Mouse (Mus musculus) midbrain, embryonic 12.5 days (tissue): ENCODE results near the gene Ets1. TPM values are rescaled to one million over a fixed set of nuclear protein-coding genes. Genes with fewer than 3 reads are reported as not detected.

Experiments
- ATAC-seq: fragments of 200-750 bp; cut with Nextera tagmentation; 2 replicates; pipeline ENCODE4 v1.8.0; 2017; ENCODE audit warnings: low read depth, moderate TSS enrichment, moderate library complexity; ENCODE audit not compliant: low FRiP score
- H3K27ac ChIP-seq: fragments of 300-500 bp; sonication (generic); replicated peaks from 2 replicates; pipeline ENCODE4 v1.5.1; 2016; ENCODE audit warnings: mild to moderate bottlenecking
- H3K27me3 ChIP-seq: fragments of 300-500 bp; sonication (generic); 2 replicates; pipeline ENCODE4 v1.6.1; 2016; ENCODE audit warnings: mild to moderate bottlenecking
- H3K36me3 ChIP-seq: fragments of 300-500 bp; sonication (generic); 2 replicates; pipeline ENCODE4 v1.6.1; 2016
- H3K4me1 ChIP-seq: fragments of 300-500 bp; sonication (generic); 2 replicates; pipeline ENCODE4 v1.6.1; 2016
- H3K4me2 ChIP-seq: fragments of 300-500 bp; sonication (generic); replicated peaks from 2 replicates; pipeline ENCODE4 v1.6.1; 2016; ENCODE audit warnings: mild to moderate bottlenecking, moderate library complexity
- H3K4me3 ChIP-seq: fragments of 300-500 bp; sonication (generic); 2 replicates; pipeline ENCODE4 v1.5.1; 2016; ENCODE audit warnings: mild to moderate bottlenecking
- H3K9ac ChIP-seq: fragments of 300-500 bp; sonication (generic); replicated peaks from 2 replicates; pipeline ENCODE4 v1.6.1; 2016; ENCODE audit warnings: mild to moderate bottlenecking, moderate library complexity
- H3K9me3 ChIP-seq: fragments of 300-500 bp; sonication (generic); 2 replicates; pipeline ENCODE4 v1.6.1; 2016; ENCODE audit warnings: mild to moderate bottlenecking
- WGBS: fragments of 180-500 bp; shearing (Covaris S2); methylation state at CpG from one replicate; pipeline ENCODE4 v1.1.7; 2016; 5-methylcytosine and 5-hydroxymethylcytosine counted together
- polyA plus RNA-seq: library from polyadenylated mRNA; unstranded; fragments of >200 nt; fragmentation: Nextera tagmentation; extraction: Ambion mirVana; gene quantifications from 2 replicates; pipeline ENCODE4 v1.2.1, GENCODE M21; 2016

The Ets1 gene
- polyA plus RNA-seq, 1 experiment from 2014 or later = 26.3 TPM

- no peak overlapping the region for H3K27ac ChIP-seq
- no peak for ATAC-seq
- no peak overlapping the region for H3K9ac ChIP-seq
- 90% methylated on average over 9 of the region's 9 CpGs for WGBS
- H3K4me2 ChIP-seq = no peak overlapping the region
- no peaks in the 10 kb centered on the region for H3K9me3 ChIP-seq
- no peaks in the 10 kb centered on the region for H3K36me3 ChIP-seq
- H3K4me1 ChIP-seq = peaks cover 5% of the 10 kb centered on the region; the same call in 1 of the 2 replicates
- H3K27me3 ChIP-seq = peaks cover 55% of the 10 kb centered on the region
- no peak overlapping the region for H3K4me3 ChIP-seq
Observed at GRCm38 (mm10) chr9:32618544-32619120, 17.4 kb upstream of the Ets1 start.

DNA sequence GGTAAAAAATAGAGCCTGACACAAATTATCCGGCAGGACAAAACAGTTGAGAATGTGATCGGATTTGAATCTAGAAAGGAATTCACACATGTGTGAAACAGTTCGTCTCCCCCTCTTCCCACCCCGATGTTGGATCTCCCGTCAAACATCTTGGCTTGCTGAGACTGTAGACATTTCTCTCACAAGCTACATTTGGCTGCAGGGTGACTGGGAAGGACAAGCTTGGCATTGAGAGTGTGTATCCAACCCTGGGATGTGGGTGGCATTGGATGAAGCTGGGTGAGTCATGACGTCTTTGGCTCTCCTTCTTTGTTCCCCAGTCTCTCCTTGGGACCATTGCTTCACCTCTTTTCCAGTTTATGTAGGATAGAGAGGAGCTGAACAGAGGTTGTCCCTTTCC is 16.4 kb upstream of the Ets1 start:
- no peaks in the 10 kb centered on the region for H3K9me3 ChIP-seq
- no peak overlapping the region for H3K27ac ChIP-seq
- no peak overlapping the region for H3K4me3 ChIP-seq
- no peak overlapping the region for H3K9ac ChIP-seq
- WGBS = 86% methylated on average over 6 of the region's 6 CpGs
- peaks cover 5% of the 10 kb centered on the region; the same call in 1 of the 2 replicates for H3K4me1 ChIP-seq
- no peak for ATAC-seq
- H3K27me3 ChIP-seq = peaks cover 45% of the 10 kb centered on the region
- no peaks in the 10 kb centered on the region for H3K36me3 ChIP-seq
- no peak overlapping the region for H3K4me2 ChIP-seq

DNA sequence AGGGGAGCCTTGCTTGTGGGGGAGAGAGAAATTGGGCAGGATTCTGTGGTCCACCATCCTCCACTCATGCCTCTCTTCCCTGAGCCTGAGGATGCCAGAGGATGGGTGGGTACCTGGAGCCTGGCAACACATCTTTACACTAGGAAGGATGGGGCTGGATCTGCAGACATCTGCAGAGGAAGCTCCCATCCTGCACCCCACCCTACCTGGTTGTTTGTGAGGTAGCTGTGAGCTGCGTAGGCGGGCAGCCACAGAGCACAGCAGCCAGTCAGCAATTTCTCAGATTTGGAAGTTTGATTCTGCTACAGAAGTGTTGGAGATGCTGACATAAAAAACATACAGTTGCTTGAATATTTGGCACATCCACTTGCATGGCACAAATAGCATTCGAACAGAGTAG is 15.6 kb upstream of the Ets1 start:
- no peak for ATAC-seq
- Histone ChIP-seq H3K9ac (no peak overlapping the region), H3K4me1 (peaks cover 5% of the 10 kb centered on the region; the same call in 1 of the 2 replicates), H3K36me3 (no peaks in the 10 kb centered on the region), H3K4me3 (no peak overlapping the region), H3K4me2 (no peak overlapping the region), H3K9me3 (no peaks in the 10 kb centered on the region), H3K27ac (no peak overlapping the region), H3K27me3 (peaks cover 37% of the 10 kb centered on the region)
- 92% methylated on average over 3 of the region's 3 CpGs for WGBS

DNA sequence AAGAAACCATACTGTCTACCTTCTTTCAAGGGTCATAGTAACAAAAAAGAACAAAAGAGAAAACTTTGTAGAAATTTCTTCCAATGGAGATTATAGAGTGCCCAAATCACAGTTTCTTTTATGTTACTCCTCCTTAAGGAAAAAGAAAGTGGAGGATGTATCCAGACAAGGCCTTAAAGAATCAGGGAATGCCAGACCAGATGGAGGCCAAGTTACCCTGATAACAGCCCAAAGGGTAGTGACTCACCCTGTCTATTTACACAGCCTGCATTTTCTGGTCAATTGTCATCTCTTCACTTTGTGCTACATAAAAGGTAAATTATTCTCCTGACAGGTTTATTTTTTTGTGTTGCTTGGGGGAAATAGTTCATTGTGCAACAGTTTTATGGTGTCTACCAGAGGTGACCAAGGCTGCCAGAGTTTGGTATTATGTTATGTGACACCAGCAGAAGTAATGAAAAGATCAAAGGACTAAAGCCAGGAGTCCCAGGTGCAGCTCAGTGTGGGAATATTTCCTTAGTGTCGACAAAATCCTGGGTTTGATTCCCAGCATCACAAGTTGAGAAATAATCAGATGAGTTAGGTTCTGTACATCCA is 6.5 kb upstream of the Ets1 start:
- ATAC-seq = no peak
- no peaks in the 10 kb centered on the region for H3K9me3 ChIP-seq
- WGBS = 61% methylated on average over 1 of the region's 1 CpGs
- H3K27me3 ChIP-seq = 0 out of 2 replicates have a peak, but pooled peaks cover 11% of the 10 kb centered on the region
- H3K27ac ChIP-seq = no peak overlapping the region
- no peaks in the 10 kb centered on the region for H3K4me1 ChIP-seq
- no peaks in the 10 kb centered on the region for H3K36me3 ChIP-seq
- no peak overlapping the region for H3K9ac ChIP-seq
- H3K4me2 ChIP-seq = no peak overlapping the region
- no peak overlapping the region for H3K4me3 ChIP-seq

DNA sequence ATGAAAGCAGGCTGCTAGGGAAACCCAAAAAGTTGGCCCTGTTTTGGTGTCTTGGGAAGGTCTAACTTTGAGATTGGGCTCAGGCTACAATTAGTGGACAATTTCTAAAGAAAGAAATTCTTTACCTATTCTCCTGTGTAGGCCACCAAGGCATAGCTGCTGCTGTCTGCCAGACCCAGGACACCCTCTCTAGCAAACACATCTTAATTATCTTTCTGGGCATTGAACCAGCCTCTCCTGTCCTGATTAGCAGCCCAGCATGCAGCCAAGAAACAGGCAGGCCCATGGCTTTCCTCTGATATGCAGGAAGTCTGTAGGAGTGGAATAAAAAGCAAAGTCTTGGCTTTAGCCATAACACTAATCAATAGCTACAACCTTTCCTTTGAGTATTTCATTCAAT is 4.7 kb upstream of the Ets1 start:
- peaks cover 15% of the 10 kb centered on the region for H3K27me3 ChIP-seq

DNA sequence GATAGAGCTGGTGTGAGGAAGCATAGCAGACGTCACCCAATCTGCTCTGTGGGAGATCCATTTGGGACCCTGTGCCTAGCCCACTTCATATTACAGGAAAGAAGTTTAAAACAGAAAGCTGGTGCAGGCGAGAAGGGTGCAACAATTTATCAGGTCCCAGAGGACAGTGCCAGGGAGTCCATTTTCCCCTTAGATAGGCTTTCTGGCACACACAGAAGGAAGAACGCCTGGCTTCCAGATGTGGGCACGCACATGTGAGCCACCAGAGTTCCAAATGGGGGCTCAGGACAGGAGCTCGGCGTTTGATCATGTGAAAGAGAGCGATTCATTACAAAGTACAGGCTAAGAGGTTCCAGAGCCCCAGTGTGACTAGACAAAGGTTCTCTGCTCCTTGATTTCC is 3.8 kb upstream of the Ets1 start:
- Histone ChIP-seq H3K36me3 (no peaks in the 10 kb centered on the region), H3K27me3 (peaks cover 21% of the 10 kb centered on the region), H3K4me1 (no peaks in the 10 kb centered on the region; the same call in 1 of the 2 replicates), H3K9ac (no peak overlapping the region), H3K4me2 (no peak overlapping the region), H3K4me3 (no peak overlapping the region), H3K27ac (no peak overlapping the region), H3K9me3 (no peaks in the 10 kb centered on the region)
- 76% methylated on average over 7 of the region's 7 CpGs for WGBS
- ATAC-seq = no peak

More for the DNA sequence above, 4.7 kb upstream of the Ets1 start:
- no peaks in the 10 kb centered on the region for H3K9me3 ChIP-seq
- no peak overlapping the region for H3K4me3 ChIP-seq
- no peak overlapping the region for H3K4me2 ChIP-seq
- no peaks in the 10 kb centered on the region for H3K36me3 ChIP-seq
- no peaks in the 10 kb centered on the region; the same call in 1 of the 2 replicates for H3K4me1 ChIP-seq
- no peak for ATAC-seq
- no peak overlapping the region for H3K27ac ChIP-seq
- H3K9ac ChIP-seq = no peak overlapping the region

- no peak for ATAC-seq
- Histone ChIP-seq H3K4me3 (no peak overlapping the region), H3K4me2 (no peak overlapping the region), H3K9me3 (no peaks in the 10 kb centered on the region), H3K27me3 (peaks cover 30% of the 10 kb centered on the region), H3K36me3 (no peaks in the 10 kb centered on the region), H3K9ac (no peak overlapping the region), H3K4me1 (0 out of 2 replicates have a peak, but pooled peaks cover 4% of the 10 kb centered on the region), H3K27ac (no peak overlapping the region)
- WGBS = 25% methylated on average over 3 of the region's 3 CpGs
Observed at GRCm38 (mm10) chr9:32644981-32645380, 9.0 kb downstream of the Ets1 start.

DNA sequence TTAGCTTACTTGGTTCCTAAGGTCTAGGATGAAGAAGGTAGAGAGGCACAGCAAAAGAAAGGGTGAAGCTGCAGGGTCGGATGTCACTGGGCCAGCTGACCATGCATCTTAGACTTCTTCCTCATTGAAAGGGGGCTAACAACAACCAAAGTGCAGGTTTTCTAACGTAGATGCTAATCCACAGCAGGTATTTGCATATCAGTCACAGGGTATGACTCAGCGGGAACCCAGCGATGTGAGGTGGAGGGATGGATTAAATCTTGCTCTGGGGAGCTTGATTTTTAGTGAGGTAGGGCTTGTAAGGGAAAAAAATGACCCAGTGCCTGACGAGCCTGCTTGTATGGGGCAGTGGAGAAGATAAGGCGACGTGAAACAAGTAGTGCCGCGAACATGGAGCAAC is 9.5 kb downstream of the Ets1 start:
- ATAC-seq = no peak
- WGBS = 6% methylated on average over 9 of the region's 9 CpGs
- Histone ChIP-seq H3K36me3 (no peaks in the 10 kb centered on the region), H3K4me1 (0 out of 2 replicates have a peak, but pooled peaks cover 4% of the 10 kb centered on the region), H3K27ac (no peak overlapping the region), H3K4me2 (no peak overlapping the region), H3K4me3 (no peak overlapping the region), H3K27me3 (peaks cover 30% of the 10 kb centered on the region), H3K9ac (no peak overlapping the region), H3K9me3 (no peaks in the 10 kb centered on the region)

DNA sequence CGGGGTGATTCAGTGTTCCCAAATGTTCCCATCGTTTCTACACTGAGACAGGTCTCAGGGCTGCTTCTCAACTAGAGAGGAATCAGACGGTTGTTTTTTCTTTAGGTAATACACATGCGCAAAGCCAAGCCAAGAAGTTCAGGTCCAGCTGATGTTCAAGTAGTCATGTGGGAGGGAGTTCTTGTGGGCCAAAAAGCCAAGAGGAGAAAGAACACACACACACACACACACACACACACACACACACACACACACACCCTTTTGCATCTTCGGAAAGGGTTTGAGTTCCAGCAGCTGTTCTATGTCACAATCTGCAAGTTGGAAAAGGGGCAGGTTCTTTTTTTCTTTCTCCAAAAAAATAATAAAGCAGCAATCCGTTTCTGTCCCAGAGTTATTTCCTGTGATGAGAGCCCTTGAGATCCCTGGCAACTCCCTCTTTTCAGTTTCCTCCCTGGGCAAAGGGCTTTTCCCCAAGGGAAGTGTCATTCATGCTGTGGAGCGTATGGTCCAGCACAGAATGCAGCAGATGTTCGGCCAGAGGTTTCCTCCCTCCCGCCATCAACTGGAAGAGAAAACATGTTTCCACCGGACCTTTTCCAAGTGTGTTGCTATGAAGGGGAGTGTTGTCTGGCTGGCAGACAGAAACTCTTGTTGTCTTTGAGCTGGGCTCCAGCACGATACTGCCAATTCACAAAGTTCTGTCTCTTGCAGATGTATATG is 10.7 kb downstream of the Ets1 start:
- Histone ChIP-seq H3K36me3 (no peaks in the 10 kb centered on the region), H3K4me2 (no peak overlapping the region), H3K9me3 (no peaks in the 10 kb centered on the region), H3K4me1 (0 out of 2 replicates have a peak, but pooled peaks cover 4% of the 10 kb centered on the region), H3K27ac (no peak overlapping the region), H3K27me3 (peaks cover 30% of the 10 kb centered on the region), H3K4me3 (no peak overlapping the region), H3K9ac (no peak overlapping the region)
- ATAC-seq = no peak
- 54% methylated on average over 11 of the region's 11 CpGs for WGBS

GRCm38 (mm10) chr9:32647506-32648250 is 11.7 kb downstream of the Ets1 start:
- H3K36me3 ChIP-seq = no peaks in the 10 kb centered on the region
- no peak for ATAC-seq
- 86% methylated on average over 7 of the region's 7 CpGs for WGBS

GRCm38 (mm10) chr9:32648286-32648685 is 12.3 kb downstream of the Ets1 start:
- Histone ChIP-seq H3K27ac (no peak overlapping the region), H3K27me3 (peaks cover 30% of the 10 kb centered on the region), H3K36me3 (no peaks in the 10 kb centered on the region), H3K9me3 (no peaks in the 10 kb centered on the region), H3K4me1 (0 out of 2 replicates have a peak, but pooled peaks cover 4% of the 10 kb centered on the region), H3K9ac (no peak overlapping the region), H3K4me3 (no peak overlapping the region), H3K4me2 (no peak overlapping the region)
- 75% methylated on average over 5 of the region's 5 CpGs for WGBS
- ATAC-seq = no peak

More at GRCm38 (mm10) chr9:32647506-32648250, 11.7 kb downstream of the Ets1 start:
- no peak overlapping the region for H3K27ac ChIP-seq
- H3K4me3 ChIP-seq = no peak overlapping the region
- no peaks in the 10 kb centered on the region for H3K9me3 ChIP-seq
- H3K27me3 ChIP-seq = peaks cover 30% of the 10 kb centered on the region
- H3K4me1 ChIP-seq = 0 out of 2 replicates have a peak, but pooled peaks cover 4% of the 10 kb centered on the region
- no peak overlapping the region for H3K4me2 ChIP-seq
- H3K9ac ChIP-seq = no peak overlapping the region

- no peaks in the 10 kb centered on the region for H3K36me3 ChIP-seq
- H3K27me3 ChIP-seq = peaks cover 21% of the 10 kb centered on the region
- WGBS = 83% methylated on average over 3 of the region's 3 CpGs
- no peak overlapping the region for H3K27ac ChIP-seq
- no peak overlapping the region for H3K9ac ChIP-seq
- no peak overlapping the region for H3K4me3 ChIP-seq
- H3K9me3 ChIP-seq = no peaks in the 10 kb centered on the region
- no peak for ATAC-seq
- no peak overlapping the region for H3K4me2 ChIP-seq
- H3K4me1 ChIP-seq = 0 out of 2 replicates have a peak, but pooled peaks cover under 1% of the 10 kb centered on the region
Observed at GRCm38 (mm10) chr9:32650738-32651137, 14.7 kb downstream of the Ets1 start.
